Comparison of ENCODE assay signal across 8 mouse cellular contexts in genomic region chr5:107223029-107223428, GRCm38 (mm10).
DNase-seq lines count a peak whose midpoint lies in the region; ATAC-seq and TF ChIP-seq lines count a peak whose summit lies in the region.
"Had no signal": no experiment of that assay in that cellular context is flagged by ENCODE, and none has a peak within 500 bp of the region (broad histone marks: within the 10 kb centered on the region; RNA-seq: fewer than 3 reads in every experiment).

No protein-coding gene starts in this region.

- H3K9ac ChIP-seq in lung, embryonic 14.5 days, result no peak overlapping the region
- H3K9ac ChIP-seq in embryonic facial prominence, embryonic 14.5 days (ENCODE audit: low read depth, low read length), result no peak overlapping the region
- no peak overlapping the region for H3K9ac ChIP-seq in liver, embryonic 15.5 days
- H3K9ac ChIP-seq: liver, embryonic 14.5 days had no signal

- H3K4me3 ChIP-seq in lung, embryonic 14.5 days (ENCODE audit: low read depth, low read length), result no peak overlapping the region
- H3K4me3 ChIP-seq in lung, adult 2 months (replicated peaks; ENCODE audit: extremely low read depth, low read depth, low read length), result no peak overlapping the region
- H3K4me3 ChIP-seq in embryonic facial prominence, embryonic 14.5 days (ENCODE audit: low read depth, low read length), result no peak overlapping the region
- no peak overlapping the region for H3K4me3 ChIP-seq in liver, embryonic 15.5 days (replicated peaks)

- no peaks in the 10 kb centered on the region for H3K9me3 ChIP-seq in lung, embryonic 14.5 days (ENCODE audit: low read depth, low read length)
- H3K9me3 ChIP-seq in embryonic facial prominence, embryonic 14.5 days (ENCODE audit: control insufficient read depth, low read length), result 0 out of 2 replicates have a peak, but pooled peaks cover 3% of the 10 kb centered on the region
- no peaks in the 10 kb centered on the region for H3K9me3 ChIP-seq in liver, embryonic 15.5 days (replicated peaks)

- 52% methylated on average over 9 of the region's 9 CpGs for WGBS in lung, embryonic 14.5 days
- 28% methylated on average over 9 of the region's 9 CpGs for WGBS in lung, adult 2 months
- 55% methylated on average over 9 of the region's 9 CpGs for WGBS in embryonic facial prominence, embryonic 14.5 days
- WGBS in liver, embryonic 15.5 days (ENCODE audit: insufficient replicate concordance), result 56% methylated on average over 9 of the region's 9 CpGs

- TF ChIP-seq POLR2A in lung, adult 2 months (IDR thresholded peaks at IDR 0.05; ENCODE audit: borderline replicate concordance, extremely low read depth, low read depth, low read length), result no peak

- H3K36me3 ChIP-seq in lung, embryonic 14.5 days (ENCODE audit: insufficient read depth), result peaks cover 5% of the 10 kb centered on the region; the same call in 1 of the 2 replicates
- 0 out of 2 replicates have a peak, but pooled peaks cover 5% of the 10 kb centered on the region for H3K36me3 ChIP-seq in embryonic facial prominence, embryonic 14.5 days (ENCODE audit: control insufficient read depth, insufficient read depth, low read length)
- H3K36me3 ChIP-seq in liver, embryonic 15.5 days (replicated peaks), result no peaks in the 10 kb centered on the region

- peak overlapping the region; percentile 67; the same call in 1 of the 2 replicates for H3K27ac ChIP-seq in lung, embryonic 14.5 days (ENCODE audit: low read depth)
- H3K27ac ChIP-seq in embryonic facial prominence, embryonic 14.5 days (replicated peaks; ENCODE audit: low read depth, low read length), result peak overlapping the region; percentile 46
- H3K27ac ChIP-seq in liver, embryonic 15.5 days (replicated peaks), result no peak overlapping the region
- H3K27ac ChIP-seq: liver, embryonic 14.5 days had no signal

- no peaks in the 10 kb centered on the region for H3K27me3 ChIP-seq in lung, embryonic 14.5 days (ENCODE audit: insufficient read depth, low read length)
- no peaks in the 10 kb centered on the region for H3K27me3 ChIP-seq in embryonic facial prominence, embryonic 14.5 days (replicated peaks; ENCODE audit: control insufficient read depth, insufficient read depth, low read length)
- H3K27me3 ChIP-seq in liver, embryonic 15.5 days, result no peaks in the 10 kb centered on the region

- DNase-seq in lung, embryonic 14.5 days, result peak; percentile 77
- DNase-seq in lung, adult 2 months, result no peak
- DNase-seq in embryonic facial prominence, embryonic 14.5 days (ENCODE audit: low spot score), result no peak
- DNase-seq in thymus, postnatal 14 days, result peak; percentile 25
- no peak for DNase-seq in gastrocnemius, postnatal 36 days
- DNase-seq in cerebellum, postnatal 36 days, result no peak

- TF ChIP-seq CTCF in lung, embryonic 14.5 days (IDR thresholded peaks at IDR 0.05; ENCODE audit: low read depth), result no peak
- no peak for TF ChIP-seq CTCF in lung, adult 2 months (IDR thresholded peaks at IDR 0.05; ENCODE audit: insufficient read depth, low read length)

- ATAC-seq in lung, embryonic 14.5 days (ENCODE audit: insufficient read depth), result no peak; the same call in 1 of the 2 replicates
- no peak for ATAC-seq in embryonic facial prominence, embryonic 14.5 days (ENCODE audit: low read depth)
- ATAC-seq in liver, embryonic 15.5 days (ENCODE audit: insufficient read depth), result 0 out of 2 replicates have a peak, but pooled peaks have one; percentile 26

- peaks cover 13% of the 10 kb centered on the region for H3K4me1 ChIP-seq in lung, embryonic 14.5 days (ENCODE audit: insufficient read depth)
- peaks cover 28% of the 10 kb centered on the region for H3K4me1 ChIP-seq in lung, adult 2 months (ENCODE audit: control insufficient read depth, insufficient read depth, low read length)
- H3K4me1 ChIP-seq in embryonic facial prominence, embryonic 14.5 days (ENCODE audit: control insufficient read depth, insufficient read depth, low read length), result peaks cover 53% of the 10 kb centered on the region
- H3K4me1 ChIP-seq in liver, embryonic 15.5 days (replicated peaks), result peaks cover 65% of the 10 kb centered on the region

- no peak overlapping the region for H3K4me2 ChIP-seq in lung, embryonic 14.5 days
- H3K4me2 ChIP-seq in embryonic facial prominence, embryonic 14.5 days (ENCODE audit: low read depth, low read length), result no peak overlapping the region
- H3K4me2 ChIP-seq in liver, embryonic 15.5 days, result no peak overlapping the region

- intact Hi-C loops in gastrocnemius, postnatal 36 days (cut with DNase I), result no loop called here

Comparison
In these comparisons a context has a peak if more than half of its experiments do, and no peak if none do; other contexts are left out.
1. DNase-seq: peak in lung, embryonic 14.5 days (single experiment) and thymus, postnatal 14 days (single experiment); none in lung, adult 2 months (single experiment), embryonic facial prominence, embryonic 14.5 days (single experiment), gastrocnemius, postnatal 36 days (0 of 2) and cerebellum, postnatal 36 days (0 of 2).